Mouse (Mus musculus): ENCODE data around the gene Ap1s1.

Gene Ap1s1

DNA sequence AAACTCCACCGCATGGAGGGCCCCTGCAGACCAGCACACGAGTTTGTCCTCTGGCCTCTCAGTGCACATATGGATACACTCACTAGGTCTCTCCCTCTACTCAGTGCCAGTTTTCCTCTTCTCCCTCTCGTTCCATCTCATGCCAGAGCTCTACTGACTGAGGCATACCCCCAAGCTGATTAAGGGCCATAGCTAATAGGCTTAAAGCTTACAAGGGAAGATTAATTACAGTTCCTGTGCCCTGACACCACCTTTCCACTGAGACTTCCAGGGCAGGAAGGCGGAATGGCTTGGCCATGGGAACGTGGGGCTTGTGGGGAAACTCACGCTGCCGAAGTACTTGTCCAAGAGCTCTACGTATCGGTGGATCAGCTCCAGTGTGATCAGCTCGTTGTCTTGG, 4.5 kb downstream of the Ap1s1 start:
- no peak for TF ChIP-seq GATA4 (IDR thresholded peaks at IDR 0.05; ENCODE audit: insufficient replicate concordance, low read length)

- TF ChIP-seq GATA4 (IDR thresholded peaks at IDR 0.05; ENCODE audit: insufficient replicate concordance, low read length) = no peak
These were observed 6.5 kb downstream of the Ap1s1 start for GRCm38 (mm10) chr5:137039453-137039852.

- no peak for TF ChIP-seq GATA4 (IDR thresholded peaks at IDR 0.05; ENCODE audit: insufficient replicate concordance, low read length)
These were observed 9.7 kb downstream of the Ap1s1 start for GRCm38 (mm10) chr5:137036211-137036610.

- TF ChIP-seq GATA4 (IDR thresholded peaks at IDR 0.05; ENCODE audit: insufficient replicate concordance, low read length) = peak; percentile 11; the same call in 1 of the 2 replicates
These were observed 13.3 kb downstream of the Ap1s1 start for GRCm38 (mm10) chr5:137032641-137033074.

- TF ChIP-seq GATA4 (IDR thresholded peaks at IDR 0.05; ENCODE audit: insufficient replicate concordance, low read length) = no peak
These were observed 13.9 kb downstream of the Ap1s1 start for GRCm38 (mm10) chr5:137032033-137032421.

- no peak for TF ChIP-seq GATA4 (IDR thresholded peaks at IDR 0.05; ENCODE audit: insufficient replicate concordance, low read length)
These were observed 14.6 kb downstream of the Ap1s1 start for GRCm38 (mm10) chr5:137031076-137032032.

DNA sequence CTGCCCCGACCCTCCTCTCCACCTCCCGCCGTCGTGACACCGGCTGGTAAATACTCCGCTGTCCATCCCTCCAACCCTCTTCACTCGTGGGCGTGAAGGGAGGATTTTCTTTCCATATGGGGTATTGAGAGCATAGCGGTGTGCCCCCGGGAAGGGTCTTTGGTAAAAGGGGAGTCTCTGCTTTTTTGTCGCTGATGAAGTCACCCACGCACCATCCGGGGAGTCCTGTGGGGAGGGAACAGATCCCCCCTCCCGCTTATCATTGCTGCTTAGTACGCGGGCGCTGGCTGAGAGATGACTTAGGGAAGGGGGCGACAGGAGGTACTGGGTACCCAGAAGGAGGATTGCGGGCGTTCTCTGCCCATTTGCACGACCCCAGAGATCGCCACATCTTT, 15.5 kb downstream of the Ap1s1 start:
- no peak for TF ChIP-seq GATA4 (IDR thresholded peaks at IDR 0.05; ENCODE audit: insufficient replicate concordance, low read length)

- peak; percentile 22; the same call in 1 of the 2 replicates for TF ChIP-seq GATA4 (IDR thresholded peaks at IDR 0.05; ENCODE audit: insufficient replicate concordance, low read length)
These were observed 16.1 kb downstream of the Ap1s1 start for GRCm38 (mm10) chr5:137029643-137030415.

- TF ChIP-seq GATA4 (IDR thresholded peaks at IDR 0.05; ENCODE audit: insufficient replicate concordance, low read length) = no peak
These were observed 16.7 kb downstream of the Ap1s1 start for GRCm38 (mm10) chr5:137029273-137029585.

- no peak for TF ChIP-seq GATA4 (IDR thresholded peaks at IDR 0.05; ENCODE audit: insufficient replicate concordance, low read length)
These were observed 17.2 kb downstream of the Ap1s1 start for GRCm38 (mm10) chr5:137028561-137029272.

DNA sequence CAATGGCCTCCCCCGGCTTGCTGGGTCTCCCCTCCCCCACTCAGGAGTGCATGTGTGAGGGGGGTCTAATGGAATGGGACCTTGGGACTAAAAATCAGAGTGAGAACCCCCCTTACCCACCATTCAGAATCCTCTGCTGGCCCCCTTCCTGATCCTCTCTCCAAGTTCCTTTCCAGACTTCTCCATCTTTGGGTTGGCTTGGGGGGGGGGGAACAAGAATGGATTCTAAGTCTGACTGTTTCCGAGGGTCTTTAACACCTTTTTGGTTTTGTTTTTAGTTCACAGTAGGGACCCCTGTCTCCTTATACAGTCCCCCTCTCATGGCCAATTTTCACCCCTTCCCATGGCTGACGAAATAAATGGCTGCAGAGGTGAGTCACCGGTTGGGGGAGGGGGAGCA, 19.8 kb downstream of the Ap1s1 start, which contains the start of gene Vgf:
Gene Vgf, plus strand, starts transcription at position 301 of the 400 bp plus-strand sequence.
- TF ChIP-seq GATA4 (IDR thresholded peaks at IDR 0.05; ENCODE audit: insufficient replicate concordance, low read length) = no peak

GRCm38 (mm10) chr5:137025132-137025531, 20.8 kb downstream of the Ap1s1 start:
- no peak for TF ChIP-seq GATA4 (IDR thresholded peaks at IDR 0.05; ENCODE audit: insufficient replicate concordance, low read length)

GRCm38 (mm10) chr5:137024318-137024717, 21.6 kb downstream of the Ap1s1 start:
- no peak for TF ChIP-seq GATA4 (IDR thresholded peaks at IDR 0.05; ENCODE audit: insufficient replicate concordance, low read length)

- TF ChIP-seq GATA4 (IDR thresholded peaks at IDR 0.05; ENCODE audit: insufficient replicate concordance, low read length) = no peak
These were observed 30.0 kb downstream of the Ap1s1 start for GRCm38 (mm10) chr5:137015913-137016312.

GRCm38 (mm10) chr5:137012401-137012950, 33.5 kb downstream of the Ap1s1 start:
- no peak for TF ChIP-seq GATA4 (IDR thresholded peaks at IDR 0.05; ENCODE audit: insufficient replicate concordance, low read length)
